Mouse (Mus musculus) myocyte (in vitro differentiated cells): ENCODE measurements at regions not wholly inside any gene's neighbourhood (a gene's known extent, or its start where the extent isn't known, plus 50 kb on each side); places are given as distances from the start of the nearest gene placed in this dataset.

Experiments
- H3K27me3 ChIP-seq: one replicate; pipeline ENCODE4 v1.6.1; 2011; ENCODE audit not compliant: control insufficient read depth, insufficient read depth, insufficient read length
- H3K36me3 ChIP-seq: one replicate; pipeline ENCODE4 v1.6.1; 2011; ENCODE audit not compliant: control insufficient read depth, insufficient read depth
- H3K4me2 ChIP-seq: one replicate; pipeline ENCODE4 v1.6.1; 2011; ENCODE audit warnings: low read depth, control low read depth
- H3K4me3 ChIP-seq: one replicate; pipeline ENCODE4 v1.5.1; 2011; ENCODE audit warnings: mild to moderate bottlenecking, control low read depth, moderate library complexity
- H3K79me2 ChIP-seq: one replicate; pipeline ENCODE4 v1.6.1; 2011; ENCODE audit not compliant: control insufficient read depth, insufficient read depth
- H3ac ChIP-seq: one replicate; pipeline ENCODE4 v1.6.1; 2011; ENCODE audit not compliant: control insufficient read depth, insufficient read length
- CEBPB ChIP-seq: IDR thresholded peaks from 2 replicates; pipeline ENCODE4 v1.6.1; 2011; ENCODE audit warnings: mild to moderate bottlenecking, moderate library complexity; ENCODE audit not compliant: poor library complexity, insufficient read depth, severe bottlenecking
- E2F4 ChIP-seq: IDR thresholded peaks from one replicate; pipeline ENCODE4 v1.6.1; 2011; ENCODE audit warnings: mild to moderate bottlenecking, control low read depth, moderate library complexity; ENCODE audit not compliant: insufficient read depth
- MAX ChIP-seq: IDR thresholded peaks from one replicate; pipeline ENCODE4 v1.6.1; 2011; ENCODE audit warnings: low read depth, mild to moderate bottlenecking, control low read depth
- MYOD1 ChIP-seq, 3 experiments: IDR thresholded peaks; one replicate each; pipeline ENCODE4 v1.6.1; 2011; ENCODE audit warnings: control low read depth in 2 of 3, low read depth in 2 of 3, mild to moderate bottlenecking in 2 of 3, moderate library complexity in 1 of 3; ENCODE audit not compliant: insufficient read length in 2 of 3, control insufficient read depth in 1 of 3
- MYOG ChIP-seq, 3 experiments: IDR thresholded peaks; one replicate each; pipeline ENCODE4 v1.6.1; 2011; ENCODE audit warnings: control low read depth in 2 of 3, low read depth in 2 of 3, mild to moderate bottlenecking in 2 of 3; ENCODE audit not compliant: insufficient read length in 2 of 3, control insufficient read depth in 1 of 3, insufficient read depth in 1 of 3
- POLR2A ChIP-seq: IDR thresholded peaks from one replicate; pipeline ENCODE4 v1.6.1; 2011; ENCODE audit warnings: low read depth, mild to moderate bottlenecking, control low read depth, moderate library complexity; ENCODE audit not compliant: insufficient read length
- POLR2AphosphoS2 ChIP-seq: IDR thresholded peaks from one replicate; pipeline ENCODE4 v1.6.1; 2011; ENCODE audit warnings: low read depth, control low read depth; ENCODE audit not compliant: insufficient read length
- REST ChIP-seq: IDR thresholded peaks from one replicate; pipeline ENCODE4 v1.6.1; 2011; ENCODE audit warnings: mild to moderate bottlenecking, control low read depth, moderate library complexity; ENCODE audit not compliant: insufficient read depth, insufficient read length
- SRF ChIP-seq: IDR thresholded peaks from one replicate; pipeline ENCODE4 v1.6.1; 2011; ENCODE audit warnings: low read depth; ENCODE audit not compliant: control insufficient read depth, insufficient read length
- TCF12 ChIP-seq: IDR thresholded peaks from one replicate; pipeline ENCODE4 v1.6.1; 2011; ENCODE audit warnings: mild to moderate bottlenecking, control low read depth; ENCODE audit not compliant: poor library complexity, insufficient read depth, severe bottlenecking
- TCF3 ChIP-seq: IDR thresholded peaks from one replicate; pipeline ENCODE4 v1.6.1; 2011; ENCODE audit warnings: low read depth, control low read depth; ENCODE audit not compliant: insufficient read length
- USF1 ChIP-seq: IDR thresholded peaks from one replicate; pipeline ENCODE4 v1.6.1; 2011; ENCODE audit warnings: low read depth, mild to moderate bottlenecking, control low read depth, moderate library complexity

GRCm38 (mm10) chr1:81859464-81859863 is 373.4 kb upstream of the Gm9747 start:
- Histone ChIP-seq H3K4me3 (no peak overlapping the region), H3K4me2 (no peak overlapping the region), H3K79me2 (no peaks in the 10 kb centered on the region), H3ac (no peak overlapping the region), H3K27me3 (no peaks in the 10 kb centered on the region), H3K36me3 (no peaks in the 10 kb centered on the region)
- no peak for TF ChIP-seq E2F4
- TF ChIP-seq SRF = no peak
- no peak for TF ChIP-seq REST
- no peak for TF ChIP-seq USF1
- TF ChIP-seq MYOG (IDR thresholded peaks at IDR 0.05; ENCODE audit: control insufficient read depth in 1 of 3, insufficient read depth in 1 of 3, insufficient read length in 2 of 3, low read depth in 2 of 3) = no peak
- no peak for TF ChIP-seq POLR2AphosphoS2
- TF ChIP-seq TCF12 = no peak
- TF ChIP-seq CEBPB = no peak
- no peak for TF ChIP-seq MYOD1 (IDR thresholded peaks at IDR 0.05; ENCODE audit: control insufficient read depth in 1 of 3, insufficient read length in 2 of 3, low read depth in 2 of 3)
- no peak for TF ChIP-seq POLR2A
- no peak for TF ChIP-seq TCF3

- Histone ChIP-seq H3K79me2 (no peaks in the 10 kb centered on the region), H3K36me3 (no peaks in the 10 kb centered on the region), H3ac (no peak overlapping the region), H3K4me2 (no peak overlapping the region), H3K27me3 (no peaks in the 10 kb centered on the region), H3K4me3 (no peak overlapping the region)
- TF ChIP-seq MYOG (IDR thresholded peaks at IDR 0.05; ENCODE audit: control insufficient read depth in 1 of 3, insufficient read depth in 1 of 3, insufficient read length in 2 of 3, low read depth in 2 of 3) (peak in 2 of 3 experiments; percentile 22 to 58), MAX (no peak), MYOD1 (IDR thresholded peaks at IDR 0.05; ENCODE audit: control insufficient read depth in 1 of 3, insufficient read length in 2 of 3, low read depth in 2 of 3) (peak in 2 of 3 experiments; percentile 41), E2F4 (no peak), POLR2AphosphoS2 (no peak)
Observed at GRCm38 (mm10) chr1:81864571-81864970, 368.3 kb upstream of the Gm9747 start.

- no peaks in the 10 kb centered on the region for H3K36me3 ChIP-seq
- H3K27me3 ChIP-seq = no peaks in the 10 kb centered on the region
- H3K79me2 ChIP-seq = no peaks in the 10 kb centered on the region
- H3K4me2 ChIP-seq = no peak overlapping the region
- TF ChIP-seq POLR2A (no peak), E2F4 (no peak), MYOD1 (IDR thresholded peaks at IDR 0.05; ENCODE audit: control insufficient read depth in 1 of 3, insufficient read length in 2 of 3, low read depth in 2 of 3) (peak; percentile 37 to 87 (median 73)), TCF12 (peak; percentile 11), CEBPB (no peak), MYOG (IDR thresholded peaks at IDR 0.05; ENCODE audit: control insufficient read depth in 1 of 3, insufficient read depth in 1 of 3, insufficient read length in 2 of 3, low read depth in 2 of 3) (peak in 1 of 3 experiments; percentile 17)
- no peak overlapping the region for H3ac ChIP-seq
- no peak overlapping the region for H3K4me3 ChIP-seq
Observed at GRCm38 (mm10) chr1:81886940-81887531, 345.9 kb upstream of the Gm9747 start.

- no peak overlapping the region for H3K4me2 ChIP-seq
Observed at GRCm38 (mm10) chr1:81897241-81897640, 335.7 kb upstream of the Gm9747 start.

GRCm38 (mm10) chr1:81900843-81901242 is 332.1 kb upstream of the Gm9747 start:
- TF ChIP-seq TCF12 (no peak), POLR2AphosphoS2 (no peak), USF1 (no peak), POLR2A (no peak), MAX (no peak), SRF (no peak), MYOG (IDR thresholded peaks at IDR 0.05; ENCODE audit: control insufficient read depth in 1 of 3, insufficient read depth in 1 of 3, insufficient read length in 2 of 3, low read depth in 2 of 3) (no peak), REST (no peak), CEBPB (no peak), E2F4 (no peak), TCF3 (no peak), MYOD1 (IDR thresholded peaks at IDR 0.05; ENCODE audit: control insufficient read depth in 1 of 3, insufficient read length in 2 of 3, low read depth in 2 of 3) (no peak)
- H3K36me3 ChIP-seq = no peaks in the 10 kb centered on the region
- H3K4me2 ChIP-seq = no peak overlapping the region
- no peak overlapping the region for H3ac ChIP-seq
- no peaks in the 10 kb centered on the region for H3K79me2 ChIP-seq
- no peaks in the 10 kb centered on the region for H3K27me3 ChIP-seq
- H3K4me3 ChIP-seq = no peak overlapping the region

More at GRCm38 (mm10) chr1:81897241-81897640, 335.7 kb upstream of the Gm9747 start:
- H3ac ChIP-seq = no peak overlapping the region
- H3K27me3 ChIP-seq = no peaks in the 10 kb centered on the region
- H3K4me3 ChIP-seq = no peak overlapping the region
- no peaks in the 10 kb centered on the region for H3K36me3 ChIP-seq
- TF ChIP-seq POLR2A (no peak), CEBPB (no peak), TCF12 (no peak), USF1 (no peak), MYOG (IDR thresholded peaks at IDR 0.05; ENCODE audit: control insufficient read depth in 1 of 3, insufficient read depth in 1 of 3, insufficient read length in 2 of 3, low read depth in 2 of 3) (peak in 1 of 3 experiments; percentile 26)
- H3K79me2 ChIP-seq = no peaks in the 10 kb centered on the region
